Mouse (Mus musculus) embryonic fibroblast, embryonic 13.5 days (primary cell): ENCODE results near the gene Ndufv1.
"Not testable (repeated sequence)": the region's sequence is repeated elsewhere in the genome, so short reads cannot be mapped to it uniquely, and the experiment has no call there.

Experiments
- CTCF ChIP-seq: IDR thresholded peaks from 2 replicates; pipeline ENCODE4 v1.5.1; 2011; ENCODE audit warnings: mild to moderate bottlenecking, control low read depth, low read length, moderate library complexity, borderline replicate concordance; ENCODE audit not compliant: insufficient read depth
- POLR2A ChIP-seq: IDR thresholded peaks from 2 replicates; pipeline ENCODE4 v1.6.1; 2011; ENCODE audit warnings: low read depth, mild to moderate bottlenecking, control low read depth, low read length, moderate library complexity

DNA sequence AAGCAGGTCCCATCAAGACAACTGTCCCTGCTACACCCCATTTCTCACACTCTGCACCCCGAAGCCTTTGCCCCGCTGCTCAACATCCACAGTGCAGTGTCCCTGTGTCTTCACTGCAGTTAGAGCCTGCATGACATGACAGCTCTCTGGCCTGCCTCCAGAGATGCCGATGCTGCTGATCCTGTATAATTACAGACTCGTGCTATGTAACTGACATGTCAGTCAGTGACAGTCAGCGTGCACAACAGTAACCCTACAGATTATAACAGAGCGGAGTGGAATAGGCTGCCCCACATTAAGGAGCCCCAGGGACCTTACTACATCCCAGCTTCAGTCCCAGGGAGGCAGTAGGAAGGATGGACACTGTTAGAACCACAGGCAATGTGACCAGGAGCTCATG, 50.8 kb downstream of the Ndufv1 start:
- TF ChIP-seq CTCF, POLR2A: not testable (repeated sequence)
